Mouse (Mus musculus) ES-Bruce4 (cell line): ENCODE measurements at regions not wholly inside any gene's neighbourhood (a gene's known extent, or its start where the extent isn't known, plus 50 kb on each side); places are given as distances from the start of the nearest gene placed in this dataset.

Source experiments
- CTCF ChIP-seq: IDR thresholded peaks from one replicate; pipeline ENCODE4 v1.8.1; 2011; ENCODE audit warnings: low read depth, low read length
- EP300 ChIP-seq: IDR thresholded peaks from 2 replicates; pipeline ENCODE4 v1.6.1; 2011; ENCODE audit warnings: low read depth, low read length; ENCODE audit not compliant: insufficient read depth
- POLR2A ChIP-seq: IDR thresholded peaks from one replicate; pipeline ENCODE4 v1.8.1; 2011; ENCODE audit warnings: low read length; ENCODE audit not compliant: insufficient read depth

- no peak for TF ChIP-seq CTCF
- no peak for TF ChIP-seq POLR2A
- no peak for TF ChIP-seq EP300
These were observed 102.7 kb downstream of the Rpl36a-ps1 start for GRCm38 (mm10) chr14:98891252-98891947.
